Comparison of ENCODE assay signal across 12 mouse cellular contexts in genomic region chr9:119034676-119035665, GRCm38 (mm10). TPM values are rescaled to one million over a fixed set of nuclear protein-coding genes. Genes with fewer than 3 reads are reported as not detected.
A peak's percentile ranks its signal among the peaks of the same experiment; 100 is the strongest.
DNase-seq lines count a peak whose midpoint lies in the region; ATAC-seq and TF ChIP-seq lines count a peak whose summit lies in the region.
"Had no signal": no experiment of that assay in that cellular context is flagged by ENCODE, and none has a peak within 500 bp of the region (broad histone marks: within the 10 kb centered on the region; RNA-seq: fewer than 3 reads in every experiment).

No protein-coding gene starts in this region.

- H3K4me2 ChIP-seq in forebrain, embryonic 12.5 days: no peak overlapping the region
- H3K4me2 ChIP-seq in stomach, embryonic 14.5 days (replicated peaks; ENCODE audit: low read depth, low read length): no peak overlapping the region
- H3K4me2 ChIP-seq in stomach, postnatal 0 days (replicated peaks; ENCODE audit: low read depth): no peak overlapping the region
- no peak overlapping the region for H3K4me2 ChIP-seq in limb, embryonic 13.5 days (replicated peaks)
- H3K4me2 ChIP-seq: limb, embryonic 15.5 days; lung, embryonic 15.5 days had no signal

- TF ChIP-seq CTCF in stomach, postnatal 0 days (IDR thresholded peaks at IDR 0.05; ENCODE audit: low read depth): no peak

- DNase-seq in forebrain, embryonic 10.5 days (ENCODE audit: extremely low spot score, low spot score): no peak
- DNase-seq in stomach, postnatal 0 days (ENCODE audit: low spot score): no peak
- no peak for DNase-seq in thymus, postnatal 25 days
- DNase-seq in embryo, embryonic 9.5 days (ENCODE audit: extremely low spot score): no peak
- no peak for DNase-seq in embryo, embryonic 10 days (ENCODE audit: low spot score)
- DNase-seq: spleen, adult 18-20 months had no signal

- peak overlapping the region; percentile 74; the same call in 1 of the 2 replicates for H3K27ac ChIP-seq in forebrain, embryonic 10.5 days
- no peak overlapping the region; the same call in 1 of the 2 replicates for H3K27ac ChIP-seq in forebrain, embryonic 12.5 days
- H3K27ac ChIP-seq in stomach, embryonic 14.5 days (ENCODE audit: low read length): no peak overlapping the region
- no peak overlapping the region for H3K27ac ChIP-seq in stomach, postnatal 0 days (replicated peaks)
- peak overlapping the region; percentile 48; the same call in 1 of the 2 replicates for H3K27ac ChIP-seq in limb, embryonic 13.5 days
- H3K27ac ChIP-seq: lung, embryonic 15.5 days had no signal

- no peaks in the 10 kb centered on the region for H3K27me3 ChIP-seq in forebrain, embryonic 10.5 days (ENCODE audit: poor library complexity, severe bottlenecking)
- no peaks in the 10 kb centered on the region; the same call in 1 of the 2 replicates for H3K27me3 ChIP-seq in forebrain, embryonic 12.5 days
- H3K27me3 ChIP-seq in stomach, embryonic 14.5 days (ENCODE audit: control insufficient read depth, insufficient read depth, low read length): no peaks in the 10 kb centered on the region
- no peaks in the 10 kb centered on the region for H3K27me3 ChIP-seq in stomach, postnatal 0 days (ENCODE audit: control insufficient read depth, insufficient read depth, low read length)
- H3K27me3 ChIP-seq in limb, embryonic 13.5 days: no peaks in the 10 kb centered on the region
- H3K27me3 ChIP-seq: limb, embryonic 15.5 days; lung, embryonic 15.5 days had no signal

- WGBS in forebrain, embryonic 10.5 days: 67% methylated on average over 29 of the region's 29 CpGs
- WGBS in forebrain, embryonic 12.5 days: 48% methylated on average over 29 of the region's 29 CpGs
- 87% methylated on average over 29 of the region's 29 CpGs for WGBS in stomach, embryonic 14.5 days
- WGBS in stomach, postnatal 0 days: 92% methylated on average over 29 of the region's 29 CpGs
- 65% methylated on average over 29 of the region's 29 CpGs for WGBS in limb, embryonic 13.5 days

- no peak overlapping the region for H3K4me3 ChIP-seq in forebrain, embryonic 10.5 days
- no peak overlapping the region for H3K4me3 ChIP-seq in forebrain, embryonic 12.5 days (replicated peaks)
- no peak overlapping the region for H3K4me3 ChIP-seq in stomach, embryonic 14.5 days (ENCODE audit: low read depth, low read length)
- H3K4me3 ChIP-seq in stomach, postnatal 0 days (ENCODE audit: low read depth, low read length): no peak overlapping the region
- H3K4me3 ChIP-seq in limb, embryonic 13.5 days: no peak overlapping the region
- H3K4me3 ChIP-seq: limb, embryonic 15.5 days; lung, embryonic 15.5 days had no signal

- peaks cover 32% of the 10 kb centered on the region for H3K36me3 ChIP-seq in forebrain, embryonic 10.5 days (replicated peaks)
- peaks cover 9% of the 10 kb centered on the region; the same call in 1 of the 2 replicates for H3K36me3 ChIP-seq in forebrain, embryonic 12.5 days (replicated peaks)
- H3K36me3 ChIP-seq in stomach, embryonic 14.5 days (ENCODE audit: control insufficient read depth, insufficient read depth, low read length): peaks cover 30% of the 10 kb centered on the region
- peaks cover 8% of the 10 kb centered on the region; the same call in 1 of the 2 replicates for H3K36me3 ChIP-seq in stomach, postnatal 0 days (ENCODE audit: control insufficient read depth, insufficient read depth, low read length)
- peaks cover 57% of the 10 kb centered on the region for H3K36me3 ChIP-seq in limb, embryonic 13.5 days
- H3K36me3 ChIP-seq: G1E had no signal

- H3K9me3 ChIP-seq in forebrain, embryonic 10.5 days: no peaks in the 10 kb centered on the region
- no peaks in the 10 kb centered on the region for H3K9me3 ChIP-seq in forebrain, embryonic 12.5 days
- H3K9me3 ChIP-seq in stomach, embryonic 14.5 days (ENCODE audit: control insufficient read depth, low read depth, low read length): no peaks in the 10 kb centered on the region
- H3K9me3 ChIP-seq in stomach, postnatal 0 days (ENCODE audit: control insufficient read depth, low read length): no peaks in the 10 kb centered on the region
- H3K9me3 ChIP-seq in limb, embryonic 13.5 days: no peaks in the 10 kb centered on the region
- H3K9me3 ChIP-seq: limb, embryonic 15.5 days; lung, embryonic 15.5 days had no signal

- no peak for TF ChIP-seq EP300 in stomach, postnatal 0 days (optimal IDR thresholded peaks at IDR 0.05)

- no peak for ATAC-seq in forebrain, embryonic 12.5 days (ENCODE audit: low FRiP score)
- ATAC-seq in stomach, embryonic 14.5 days (ENCODE audit: insufficient number of reproducible peaks, insufficient read depth, low FRiP score, low read depth): peak; percentile 21; the same call in 1 of the 2 replicates
- ATAC-seq in stomach, postnatal 0 days (ENCODE audit: low FRiP score, low TSS enrichment): no peak
- ATAC-seq in limb, embryonic 13.5 days (ENCODE audit: low FRiP score, low read depth): no peak

- H3K9ac ChIP-seq in forebrain, embryonic 12.5 days: no peak overlapping the region
- H3K9ac ChIP-seq in stomach, embryonic 14.5 days (replicated peaks; ENCODE audit: low read depth, low read length): no peak overlapping the region
- no peak overlapping the region for H3K9ac ChIP-seq in stomach, postnatal 0 days (ENCODE audit: low read length)
- H3K9ac ChIP-seq in limb, embryonic 13.5 days: no peak overlapping the region
- H3K9ac ChIP-seq: limb, embryonic 15.5 days; lung, embryonic 15.5 days had no signal

- peaks cover 49% of the 10 kb centered on the region for H3K4me1 ChIP-seq in forebrain, embryonic 10.5 days
- peaks cover 52% of the 10 kb centered on the region for H3K4me1 ChIP-seq in forebrain, embryonic 12.5 days
- H3K4me1 ChIP-seq in stomach, embryonic 14.5 days (ENCODE audit: control insufficient read depth, insufficient read depth, low read length): no peaks in the 10 kb centered on the region
- no peaks in the 10 kb centered on the region for H3K4me1 ChIP-seq in stomach, postnatal 0 days (replicated peaks; ENCODE audit: control insufficient read depth, insufficient read depth)
- peaks cover 70% of the 10 kb centered on the region for H3K4me1 ChIP-seq in limb, embryonic 13.5 days

RNA-seq across cellular contexts. Expression of gene Vill, which starts 17.6 kb away (rescaled TPM):
- polyA plus RNA-seq in forebrain, embryonic 10.5 days (2016; fragmentation: Nextera tagmentation; extraction: Ambion mirVana): 13.6 and 15.2 TPM in 2 replicates
- polyA plus RNA-seq in forebrain, embryonic 12.5 days (2016; fragmentation: Nextera tagmentation; extraction: Ambion mirVana): 6.8 and 6.9 TPM in 2 replicates
- polyA plus RNA-seq in stomach, embryonic 14.5 days (2014; fragmentation: Nextera tagmentation; extraction: Ambion mirVana): 31.6 and 37.9 TPM in 2 replicates
- 55.0 and 61.3 TPM in 2 replicates for polyA plus RNA-seq in stomach, postnatal 0 days (2015; fragmentation: Nextera tagmentation; extraction: Ambion mirVana)
- 31.6 and 35.2 TPM in 2 replicates for polyA plus RNA-seq in limb, embryonic 13.5 days (2015; fragmentation: Nextera tagmentation; extraction: Ambion mirVana)
- polyA plus RNA-seq: G1E had no signal

RNA-seq across cellular contexts. Expression of gene Plcd1, which starts 58.3 kb away (rescaled TPM):
- polyA plus RNA-seq in forebrain, embryonic 10.5 days (2016; fragmentation: Nextera tagmentation; extraction: Ambion mirVana): 13.0 and 13.7 TPM in 2 replicates
- polyA plus RNA-seq in forebrain, embryonic 12.5 days (2016; fragmentation: Nextera tagmentation; extraction: Ambion mirVana): 11.0 and 16.8 TPM in 2 replicates
- 44.2 and 44.3 TPM in 2 replicates for polyA plus RNA-seq in stomach, embryonic 14.5 days (2014; fragmentation: Nextera tagmentation; extraction: Ambion mirVana)
- 35.3 and 39.2 TPM in 2 replicates for polyA plus RNA-seq in stomach, postnatal 0 days (2015; fragmentation: Nextera tagmentation; extraction: Ambion mirVana)
- 33.6 and 35.5 TPM in 2 replicates for polyA plus RNA-seq in limb, embryonic 13.5 days (2015; fragmentation: Nextera tagmentation; extraction: Ambion mirVana)
- polyA plus RNA-seq: G1E had no signal

Comparison
In these comparisons a context has a peak if more than half of its experiments do, and no peak if none do; other contexts are left out.
1. H3K27ac ChIP-seq: peak in forebrain, embryonic 10.5 days (single experiment) and limb, embryonic 13.5 days (single experiment); none in forebrain, embryonic 12.5 days (single experiment), stomach, embryonic 14.5 days (single experiment) and stomach, postnatal 0 days (single experiment).